ENCODE assay signal across 8 mouse cellular contexts in genomic region chrX:94233936-94234531, GRCm38 (mm10). TPM values are rescaled to one million over a fixed set of nuclear protein-coding genes. Genes with fewer than 3 reads are reported as not detected.
DNase-seq lines count a peak whose midpoint lies in the region; ATAC-seq and TF ChIP-seq lines count a peak whose summit lies in the region.

No protein-coding gene starts in this region.

- TF ChIP-seq CTCF in liver, adult 2 months (IDR thresholded peaks at IDR 0.05; ENCODE audit: low read depth, low read length): no peak

- no peaks in the 10 kb centered on the region for H3K36me3 ChIP-seq in liver, adult 2 months (ENCODE audit: control insufficient read depth, insufficient read depth, low read length)
- no peaks in the 10 kb centered on the region for H3K36me3 ChIP-seq in midbrain, embryonic 14.5 days (ENCODE audit: control insufficient read depth, insufficient read depth, low read length)

- peak overlapping the region; percentile 55 for H3K4me2 ChIP-seq in midbrain, embryonic 14.5 days (ENCODE audit: low read length)

- no peaks in the 10 kb centered on the region for H3K27me3 ChIP-seq in liver, adult 2 months (ENCODE audit: control insufficient read depth, insufficient read depth, low read length)
- H3K27me3 ChIP-seq in midbrain, embryonic 14.5 days (ENCODE audit: control insufficient read depth, insufficient read depth, low read length): peaks cover 40% of the 10 kb centered on the region

- peak; percentile 41 for DNase-seq in liver, adult 2 months (ENCODE audit: extremely low read depth, low read depth, low spot score)
- DNase-seq in liver (no peak), adipocyte (ENCODE audit: low spot score) (no peak)
- DNase-seq in c-Kit-positive CD71-positive TER-119-negative erythroid progenitor cells, embryonic 14.5 days (ENCODE audit: low read depth): peak; percentile 47
- peak; percentile 68 for DNase-seq in induced T-regulatory cell, adult 2 months (ENCODE audit: low read depth)
- no peak for DNase-seq in midbrain, embryonic 14.5 days
- DNase-seq in left cerebral cortex, adult 18-20 months (ENCODE audit: low spot score in 2 of 2): no peak
- DNase-seq in left cerebral cortex, adult 8-10 months (ENCODE audit: low spot score in 2 of 2): no peak

- whole genome bisulfite sequencing in liver, adult 2 months: 2% methylated on average over 25 of the region's 25 CpGs
- WGBS in midbrain, embryonic 14.5 days: 14% methylated on average over 23 of the region's 25 CpGs

- peak overlapping the region; percentile 100 for H3K4me3 ChIP-seq in liver, adult 2 months (ENCODE audit: insufficient read depth, low read depth, low read length)
- peak overlapping the region; percentile 53 for H3K4me3 ChIP-seq in midbrain, embryonic 14.5 days (replicated peaks; ENCODE audit: low read depth, low read length)

- H3K4me1 ChIP-seq in liver, adult 2 months (ENCODE audit: control insufficient read depth, insufficient read depth, low read length): no peaks in the 10 kb centered on the region; the same call in 1 of the 2 replicates
- no peaks in the 10 kb centered on the region for H3K4me1 ChIP-seq in midbrain, embryonic 14.5 days (ENCODE audit: control insufficient read depth, insufficient read depth, low read length)

- no peak for ATAC-seq in midbrain, embryonic 14.5 days (ENCODE audit: low FRiP score, low TSS enrichment)

- peak overlapping the region; percentile 99 for H3K27ac ChIP-seq in liver, adult 2 months (replicated peaks; ENCODE audit: insufficient read depth, low read depth, low read length)
- H3K27ac ChIP-seq in midbrain, embryonic 14.5 days (replicated peaks; ENCODE audit: low read depth, low read length): peak overlapping the region; percentile 88

- TF ChIP-seq POLR2A in liver, adult 2 months (IDR thresholded peaks at IDR 0.05; ENCODE audit: extremely low read depth, insufficient read depth, low read length): no peak

- peaks cover 5% of the 10 kb centered on the region for H3K79me2 ChIP-seq in liver, adult 2 months (ENCODE audit: control insufficient read depth, insufficient read depth, low read length)

- no peaks in the 10 kb centered on the region for H3K9me3 ChIP-seq in midbrain, embryonic 14.5 days (ENCODE audit: control insufficient read depth, low read length)

- H3K9ac ChIP-seq in liver, adult 2 months (ENCODE audit: low read depth, low read length): peak overlapping the region; percentile 92
- H3K9ac ChIP-seq in midbrain, embryonic 14.5 days (replicated peaks; ENCODE audit: low read length): peak overlapping the region; percentile 58

RNA-seq across cellular contexts. Expression of gene Klhl15, which starts 0.4 kb away (rescaled TPM):
- total RNA-seq in liver, adult 2 months (2014; rRNA removed): 5.9 and 7.4 TPM in 2 replicates
- 1.8 and 3.9 TPM in 2 replicates for polyA plus RNA-seq in liver, adult 2 months (2012; rRNA removed)
- polyA plus RNA-seq in midbrain, embryonic 14.5 days (2014; fragmentation: Nextera tagmentation; extraction: Ambion mirVana): 14.9 and 15.1 TPM in 2 replicates
- total RNA-seq in left cerebral cortex, adult 18-20 months (2021): 10 to 100 TPM; 27.0 to 29.6 TPM
- 10 to 100 TPM; 23.9 to 31.8 (median 26.8) TPM for total RNA-seq in left cerebral cortex, adult 8-10 months (2022)

RNA-seq across cellular contexts. Expression of gene Eif2s3x, which starts 21.4 kb away (rescaled TPM):
- total RNA-seq in liver, adult 2 months (2014; rRNA removed): 93.1 and 103 TPM in 2 replicates
- polyA plus RNA-seq in liver, adult 2 months (2012; rRNA removed): 42.7 and 43.7 TPM in 2 replicates
- polyA plus RNA-seq in midbrain, embryonic 14.5 days (2014; fragmentation: Nextera tagmentation; extraction: Ambion mirVana): 101 and 104 TPM in 2 replicates
- total RNA-seq in left cerebral cortex, adult 18-20 months (2021): 100 to 1,000 TPM; 111 to 179 TPM
- total RNA-seq in left cerebral cortex, adult 8-10 months (2022): 100 to 1,000 TPM; 117 to 237 (median 153) TPM

Comparison
In these comparisons a context has a peak if more than half of its experiments do, and no peak if none do; other contexts are left out.
1. DNase-seq: peak in liver, adult 2 months (single experiment), c-Kit-positive CD71-positive TER-119-negative erythroid progenitor cells, embryonic 14.5 days (single experiment) and induced T-regulatory cell, adult 2 months (single experiment); none in liver (single experiment), midbrain, embryonic 14.5 days (single experiment), adipocyte (single experiment), left cerebral cortex, adult 18-20 months (0 of 2) and left cerebral cortex, adult 8-10 months (0 of 2).